In the genomic region with DNA sequence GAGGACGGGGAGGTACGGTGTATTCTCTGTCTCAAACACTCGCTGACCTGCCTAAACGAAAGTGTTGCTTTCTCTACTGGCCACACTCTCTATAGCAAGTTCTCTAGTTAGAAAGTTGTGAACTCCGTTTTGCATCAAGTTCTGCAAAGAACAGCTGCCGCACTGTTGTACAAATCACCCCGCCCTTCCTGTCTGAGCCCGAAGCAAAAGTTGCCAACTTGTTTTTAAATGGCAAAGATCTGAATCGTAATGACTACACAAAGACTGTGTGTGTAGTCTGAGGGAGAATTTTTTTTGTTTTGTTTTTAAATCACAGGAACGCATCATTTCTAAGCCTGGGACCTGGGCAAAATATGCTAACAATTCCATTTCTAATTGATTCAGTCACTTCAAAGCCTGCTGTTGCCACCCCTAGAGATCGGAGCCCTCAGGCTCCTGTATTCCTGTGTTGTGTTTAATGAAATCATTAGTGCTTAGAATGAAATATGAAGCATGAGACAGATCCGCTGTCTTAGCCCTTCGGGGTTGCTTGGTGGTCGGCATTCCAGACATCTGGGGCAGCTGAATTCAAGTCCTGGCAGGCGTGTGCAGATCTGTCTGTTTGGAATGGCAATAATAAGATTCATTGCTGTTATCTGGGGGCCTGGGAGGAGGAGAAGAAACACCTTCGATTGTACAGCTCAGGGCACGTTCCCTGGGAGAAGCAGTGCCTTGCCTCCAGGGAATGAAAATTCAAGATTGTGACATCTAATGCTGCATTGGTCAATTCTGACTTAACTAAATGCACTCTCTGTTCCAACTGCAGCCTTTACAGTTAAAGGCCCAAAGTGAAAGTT, we compare ENCODE assay signal across 8 mouse cellular contexts. TPM values are rescaled to one million over a fixed set of nuclear protein-coding genes. Genes with fewer than 3 reads are reported as not detected.
DNase-seq lines count a peak whose midpoint lies in the region; ATAC-seq lines count a peak whose summit lies in the region.

No protein-coding gene starts in this region.

- H3K4me2 ChIP-seq in kidney, embryonic 14.5 days (replicated peaks; ENCODE audit: low read depth, low read length), result no peak overlapping the region; the same call in 1 of the 2 replicates
- H3K4me2 ChIP-seq in neural tube, embryonic 14.5 days (ENCODE audit: low read depth, low read length), result no peak overlapping the region
- H3K4me2 ChIP-seq in forebrain, embryonic 11.5 days (ENCODE audit: low read depth, low read length, severe bottlenecking), result no peak overlapping the region

- ATAC-seq in kidney, embryonic 14.5 days (ENCODE audit: low FRiP score, low TSS enrichment), result no peak
- peak; percentile 70; the same call in 1 of the 2 replicates for ATAC-seq in neural tube, embryonic 14.5 days (ENCODE audit: low read depth)
- ATAC-seq in erythroid progenitor cell, adult 5-6 weeks (replicated peaks; ENCODE audit: low FRiP score, poor library complexity, severe bottlenecking), result no peak
- ATAC-seq in forebrain, embryonic 11.5 days (replicated peaks; ENCODE audit: low FRiP score), result no peak

- 52% methylated on average over 17 of the region's 17 CpGs for WGBS in kidney, embryonic 14.5 days
- 35% methylated on average over 17 of the region's 17 CpGs for WGBS in neural tube, embryonic 14.5 days
- 76% methylated on average over 17 of the region's 17 CpGs for WGBS in forebrain, embryonic 11.5 days

- no peak for DNase-seq in kidney, adult 18-20 months
- DNase-seq in embryo, embryonic 11 days, result peak; percentile 39
- DNase-seq in kidney, postnatal 25 days, result peak; percentile 18 to 48
- no peak for DNase-seq in layer of hippocampus, adult 11-12 months (ENCODE audit: low spot score)
- DNase-seq in forebrain, embryonic 11.5 days (ENCODE audit: low spot score), result no peak

- H3K27me3 ChIP-seq in kidney, embryonic 14.5 days (ENCODE audit: control insufficient read depth, insufficient read depth, low read length), result no peaks in the 10 kb centered on the region
- H3K27me3 ChIP-seq in neural tube, embryonic 14.5 days (ENCODE audit: control insufficient read depth, insufficient read depth, low read length), result no peaks in the 10 kb centered on the region
- no peaks in the 10 kb centered on the region for H3K27me3 ChIP-seq in forebrain, embryonic 11.5 days (ENCODE audit: control insufficient read depth, insufficient read depth, low read length)

- peaks cover 6% of the 10 kb centered on the region; the same call in 1 of the 2 replicates for H3K9me3 ChIP-seq in kidney, embryonic 14.5 days (ENCODE audit: control insufficient read depth, low read length)
- no peaks in the 10 kb centered on the region for H3K9me3 ChIP-seq in neural tube, embryonic 14.5 days (ENCODE audit: control insufficient read depth, low read length)
- H3K9me3 ChIP-seq in forebrain, embryonic 11.5 days (ENCODE audit: control insufficient read depth, low read length), result peaks cover 6% of the 10 kb centered on the region; the same call in 1 of the 2 replicates

- 0 out of 2 replicates have a peak, but pooled peaks cover 10% of the 10 kb centered on the region for H3K4me1 ChIP-seq in kidney, embryonic 14.5 days (ENCODE audit: control insufficient read depth, insufficient read depth, low read length)
- H3K4me1 ChIP-seq in neural tube, embryonic 14.5 days (ENCODE audit: control insufficient read depth, insufficient read depth, low read length), result 0 out of 2 replicates have a peak, but pooled peaks cover 4% of the 10 kb centered on the region
- H3K4me1 ChIP-seq in forebrain, embryonic 11.5 days (replicated peaks; ENCODE audit: control insufficient read depth, insufficient read depth, low read length), result no peaks in the 10 kb centered on the region

- no peak overlapping the region for H3K4me3 ChIP-seq in kidney, embryonic 14.5 days (ENCODE audit: low read length)
- H3K4me3 ChIP-seq in neural tube, embryonic 14.5 days (ENCODE audit: low read depth, low read length), result no peak overlapping the region
- H3K4me3 ChIP-seq in forebrain, embryonic 11.5 days (ENCODE audit: low read depth, low read length), result no peak overlapping the region

- no peaks in the 10 kb centered on the region for H3K36me3 ChIP-seq in kidney, embryonic 14.5 days (ENCODE audit: control insufficient read depth, insufficient read depth, low read length)
- peaks cover 45% of the 10 kb centered on the region for H3K36me3 ChIP-seq in neural tube, embryonic 14.5 days (ENCODE audit: control insufficient read depth, insufficient read depth, low read length)
- no peaks in the 10 kb centered on the region for H3K36me3 ChIP-seq in forebrain, embryonic 11.5 days (ENCODE audit: control insufficient read depth, insufficient read depth, low read length)

- H3K27ac ChIP-seq in kidney, embryonic 14.5 days (ENCODE audit: low read depth, low read length), result 0 out of 2 replicates have a peak overlapping the region, but pooled peaks have one; percentile 24
- no peak overlapping the region for H3K27ac ChIP-seq in neural tube, embryonic 14.5 days (ENCODE audit: low read depth, low read length)
- no peak overlapping the region for H3K27ac ChIP-seq in forebrain, embryonic 11.5 days (ENCODE audit: low read depth, low read length)

- H3K9ac ChIP-seq in kidney, embryonic 14.5 days (ENCODE audit: low read depth, low read length), result no peak overlapping the region
- H3K9ac ChIP-seq in neural tube, embryonic 14.5 days (replicated peaks; ENCODE audit: low read depth, low read length), result no peak overlapping the region
- H3K9ac ChIP-seq in forebrain, embryonic 11.5 days (ENCODE audit: low read length), result no peak overlapping the region

RNA-seq across cellular contexts. Expression of a gene that starts 59.8 kb away (rescaled TPM):
- polyA plus RNA-seq in kidney, embryonic 14.5 days (2014; fragmentation: Nextera tagmentation; extraction: Ambion mirVana), result not detected in 2 replicates
- polyA plus RNA-seq in neural tube, embryonic 14.5 days (2014; fragmentation: Nextera tagmentation; extraction: Ambion mirVana), result not detected in 2 replicates
- total RNA-seq in erythroid progenitor cell, adult 5-6 weeks (2015; ENCODE audit: low replicate concordance), result not detected in 2 replicates
- not detected in 2 replicates for total RNA-seq in erythroid progenitor cell, adult 5-6 weeks (2017; ENCODE audit: low replicate concordance)
- polyA plus RNA-seq in forebrain, embryonic 11.5 days (2014; fragmentation: Nextera tagmentation; extraction: Ambion mirVana), result not detected in 2 replicates

Comparison
In these comparisons a context has a peak if more than half of its experiments do, and no peak if none do; other contexts are left out.
1. DNase-seq: peak in embryo, embryonic 11 days (single experiment) and kidney, postnatal 25 days (2 of 2); none in kidney, adult 18-20 months (single experiment), layer of hippocampus, adult 11-12 months (single experiment) and forebrain, embryonic 11.5 days (single experiment).